ENCODE assay signal across 31 mouse cellular contexts in genomic region chr3:137568580-137569313, GRCm38 (mm10). TPM values are rescaled to one million over a fixed set of nuclear protein-coding genes. Genes with fewer than 3 reads are reported as not detected.
DNase-seq lines count a peak whose midpoint lies in the region; ATAC-seq and TF ChIP-seq lines count a peak whose summit lies in the region.
"Had no signal": no experiment of that assay in that cellular context is flagged by ENCODE, and none has a peak within 500 bp of the region (broad histone marks: within the 10 kb centered on the region; RNA-seq: fewer than 3 reads in every experiment).

No protein-coding gene starts in this region.

- H3K27ac ChIP-seq in kidney, adult 2 months (ENCODE audit: insufficient read depth, low read depth, low read length) = no peak overlapping the region; the same call in 1 of the 2 replicates
- no peak overlapping the region for H3K27ac ChIP-seq in kidney, embryonic 15.5 days
- H3K27ac ChIP-seq in forebrain, embryonic 15.5 days (replicated peaks) = no peak overlapping the region
- no peak overlapping the region for H3K27ac ChIP-seq in midbrain, embryonic 14.5 days (replicated peaks; ENCODE audit: low read depth, low read length)
- H3K27ac ChIP-seq: gastrocnemius, adult 2 months; hindbrain, embryonic 12.5 days; hindbrain, postnatal 0 days; liver, embryonic 12.5 days; macrophage; midbrain, embryonic 15.5 days; stomach, postnatal 0 days had no signal

- no peak overlapping the region for H3K4me3 ChIP-seq in kidney, adult 2 months (ENCODE audit: insufficient read depth, low read depth, low read length)
- no peak overlapping the region for H3K4me3 ChIP-seq in kidney, embryonic 15.5 days (replicated peaks)
- H3K4me3 ChIP-seq in forebrain, embryonic 15.5 days = no peak overlapping the region
- no peak overlapping the region for H3K4me3 ChIP-seq in midbrain, embryonic 14.5 days (replicated peaks; ENCODE audit: low read depth, low read length)
- H3K4me3 ChIP-seq: gastrocnemius, adult 2 months; hindbrain, embryonic 12.5 days; liver, embryonic 12.5 days; midbrain, embryonic 15.5 days had no signal

- no peak for TF ChIP-seq CTCF in kidney, adult 2 months (conservative IDR thresholded peaks at IDR 0.05; ENCODE audit: insufficient read depth, insufficient read length, low read depth, low read length)

- no peaks in the 10 kb centered on the region for H3K9me3 ChIP-seq in kidney, embryonic 15.5 days (replicated peaks)
- H3K9me3 ChIP-seq in forebrain, embryonic 15.5 days = no peaks in the 10 kb centered on the region
- H3K9me3 ChIP-seq in midbrain, embryonic 14.5 days (ENCODE audit: control insufficient read depth, low read length) = no peaks in the 10 kb centered on the region
- H3K9me3 ChIP-seq: hindbrain, embryonic 12.5 days; liver, embryonic 12.5 days; midbrain, embryonic 15.5 days had no signal

- no peaks in the 10 kb centered on the region; the same call in 1 of the 2 replicates for H3K4me1 ChIP-seq in kidney, adult 2 months (ENCODE audit: control insufficient read depth, insufficient read depth, low read length)
- H3K4me1 ChIP-seq in kidney, embryonic 15.5 days = 0 out of 2 replicates have a peak, but pooled peaks cover 2% of the 10 kb centered on the region
- no peaks in the 10 kb centered on the region for H3K4me1 ChIP-seq in forebrain, embryonic 15.5 days
- H3K4me1 ChIP-seq in midbrain, embryonic 14.5 days (ENCODE audit: control insufficient read depth, insufficient read depth, low read length) = no peaks in the 10 kb centered on the region
- H3K4me1 ChIP-seq: hindbrain, embryonic 12.5 days; liver, embryonic 12.5 days; midbrain, embryonic 15.5 days had no signal

- no peak overlapping the region for H3K4me2 ChIP-seq in kidney, embryonic 15.5 days
- H3K4me2 ChIP-seq in forebrain, embryonic 15.5 days (replicated peaks) = no peak overlapping the region
- no peak overlapping the region for H3K4me2 ChIP-seq in midbrain, embryonic 14.5 days (ENCODE audit: low read length)
- H3K4me2 ChIP-seq: heart, embryonic 11.5 days; hindbrain, embryonic 12.5 days; liver, embryonic 12.5 days; midbrain, embryonic 15.5 days had no signal

- H3K27me3 ChIP-seq in kidney, adult 2 months (replicated peaks; ENCODE audit: control insufficient read depth, insufficient read depth, low read length) = no peaks in the 10 kb centered on the region
- H3K27me3 ChIP-seq in kidney, embryonic 15.5 days = no peaks in the 10 kb centered on the region
- H3K27me3 ChIP-seq in forebrain, embryonic 15.5 days = no peaks in the 10 kb centered on the region
- H3K27me3 ChIP-seq in midbrain, embryonic 14.5 days (ENCODE audit: control insufficient read depth, insufficient read depth, low read length) = no peaks in the 10 kb centered on the region
- H3K27me3 ChIP-seq: hindbrain, embryonic 12.5 days; liver, embryonic 12.5 days; midbrain, embryonic 15.5 days had no signal

- 0 out of 2 replicates have a peak, but pooled peaks have one; percentile 15 for ATAC-seq in kidney, embryonic 15.5 days (replicated peaks; ENCODE audit: low FRiP score)
- ATAC-seq in forebrain, embryonic 15.5 days (replicated peaks) = no peak
- no peak for ATAC-seq in midbrain, embryonic 14.5 days (ENCODE audit: low FRiP score, low TSS enrichment)
- ATAC-seq: activated CD4-positive, CD25-positive, alpha-beta regulatory T cell, adult 4 months; CD4-positive, CD25-positive, alpha-beta regulatory T cell, adult 4 months; forebrain, embryonic 16.5 days; hindbrain, postnatal 0 days; liver, embryonic 12.5 days; liver, postnatal 0 days; midbrain, embryonic 15.5 days had no signal

- H3K36me3 ChIP-seq in kidney, adult 2 months (ENCODE audit: control insufficient read depth, insufficient read depth, low read length) = no peaks in the 10 kb centered on the region
- H3K36me3 ChIP-seq in kidney, embryonic 15.5 days = no peaks in the 10 kb centered on the region
- no peaks in the 10 kb centered on the region for H3K36me3 ChIP-seq in forebrain, embryonic 15.5 days
- no peaks in the 10 kb centered on the region for H3K36me3 ChIP-seq in midbrain, embryonic 14.5 days (ENCODE audit: control insufficient read depth, insufficient read depth, low read length)
- H3K36me3 ChIP-seq: hindbrain, embryonic 12.5 days; liver, embryonic 12.5 days; midbrain, embryonic 15.5 days had no signal

- no peak overlapping the region for H3K9ac ChIP-seq in kidney, embryonic 15.5 days
- H3K9ac ChIP-seq in forebrain, embryonic 15.5 days (replicated peaks) = no peak overlapping the region
- H3K9ac ChIP-seq in midbrain, embryonic 14.5 days (replicated peaks; ENCODE audit: low read length) = no peak overlapping the region
- H3K9ac ChIP-seq: hindbrain, embryonic 12.5 days; liver, embryonic 12.5 days; liver, postnatal 0 days; midbrain, embryonic 15.5 days had no signal

- DNase-seq in kidney, adult 2 months = peak; percentile 81
- DNase-seq in kidney, postnatal 10 days = no peak
- DNase-seq in fibroblast of lung, adult 2 months (ENCODE audit: low read depth) = peak; percentile 53
- peak; percentile 43 for DNase-seq in large intestine, adult 2 months (ENCODE audit: low read depth, low spot score)
- no peak for DNase-seq in urinary bladder, postnatal 4 days (ENCODE audit: low spot score in 2 of 2)
- DNase-seq in midbrain, embryonic 14.5 days = no peak
- DNase-seq: adrenal gland, postnatal 10 days; cerebellum, adult 8-10 months; cerebellum, postnatal 36 days; gastrocnemius, adult 2 months; gastrocnemius, postnatal 36 days; heart, adult 18-20 months; heart, postnatal 36 days; left cerebral cortex, postnatal 4 days; liver, postnatal 0 days; right cerebral cortex, postnatal 25 days; spleen, adult 18-20 months; thymus, adult 18-20 months; thymus, postnatal 25 days had no signal

- TF ChIP-seq POLR2A in kidney, adult 2 months (IDR thresholded peaks at IDR 0.05; ENCODE audit: low read depth, low read length) = no peak

- WGBS in kidney, adult 2 months = 59% methylated on average over 2 of the region's 2 CpGs
- WGBS in kidney, embryonic 15.5 days = 70% methylated on average over 2 of the region's 2 CpGs
- 42% methylated on average over 2 of the region's 2 CpGs for WGBS in large intestine, adult 2 months
- 94% methylated on average over 1 of the region's 2 CpGs for WGBS in forebrain, embryonic 15.5 days
- 100% methylated on average over 2 of the region's 2 CpGs for WGBS in midbrain, embryonic 14.5 days

RNA-seq across cellular contexts. Expression of gene Ddit4l, which starts 52.7 kb away (rescaled TPM):
- polyA plus RNA-seq in kidney, adult 2 months (2012; rRNA removed) = 7.0 and 12.0 TPM in 2 replicates
- 11.4 and 13.9 TPM in 2 replicates for polyA plus RNA-seq in kidney, embryonic 15.5 days (2015; fragmentation: Nextera tagmentation; extraction: Ambion mirVana)
- 0.41 and 0.50 TPM in 2 replicates for polyA plus RNA-seq in large intestine, adult 2 months (2012; rRNA removed)
- 8.2 and 9.1 TPM in 2 replicates for polyA plus RNA-seq in forebrain, embryonic 15.5 days (2015; fragmentation: Nextera tagmentation; extraction: Ambion mirVana)
- 3.2 and 6.5 TPM in 2 replicates for polyA plus RNA-seq in midbrain, embryonic 14.5 days (2014; fragmentation: Nextera tagmentation; extraction: Ambion mirVana)
- polyA plus RNA-seq: CD4-positive, CD25-positive, alpha-beta regulatory T cell, adult 4 months; macrophage had no signal

Comparison
In these comparisons a context has a peak if more than half of its experiments do, and no peak if none do; other contexts are left out.
1. DNase-seq: peak in kidney, adult 2 months (single experiment), fibroblast of lung, adult 2 months (single experiment) and large intestine, adult 2 months (single experiment); none in kidney, postnatal 10 days (single experiment), urinary bladder, postnatal 4 days (0 of 2) and midbrain, embryonic 14.5 days (single experiment).